Mouse (Mus musculus): ENCODE measurements around the gene Smco3.

Gene Smco3

DNA sequence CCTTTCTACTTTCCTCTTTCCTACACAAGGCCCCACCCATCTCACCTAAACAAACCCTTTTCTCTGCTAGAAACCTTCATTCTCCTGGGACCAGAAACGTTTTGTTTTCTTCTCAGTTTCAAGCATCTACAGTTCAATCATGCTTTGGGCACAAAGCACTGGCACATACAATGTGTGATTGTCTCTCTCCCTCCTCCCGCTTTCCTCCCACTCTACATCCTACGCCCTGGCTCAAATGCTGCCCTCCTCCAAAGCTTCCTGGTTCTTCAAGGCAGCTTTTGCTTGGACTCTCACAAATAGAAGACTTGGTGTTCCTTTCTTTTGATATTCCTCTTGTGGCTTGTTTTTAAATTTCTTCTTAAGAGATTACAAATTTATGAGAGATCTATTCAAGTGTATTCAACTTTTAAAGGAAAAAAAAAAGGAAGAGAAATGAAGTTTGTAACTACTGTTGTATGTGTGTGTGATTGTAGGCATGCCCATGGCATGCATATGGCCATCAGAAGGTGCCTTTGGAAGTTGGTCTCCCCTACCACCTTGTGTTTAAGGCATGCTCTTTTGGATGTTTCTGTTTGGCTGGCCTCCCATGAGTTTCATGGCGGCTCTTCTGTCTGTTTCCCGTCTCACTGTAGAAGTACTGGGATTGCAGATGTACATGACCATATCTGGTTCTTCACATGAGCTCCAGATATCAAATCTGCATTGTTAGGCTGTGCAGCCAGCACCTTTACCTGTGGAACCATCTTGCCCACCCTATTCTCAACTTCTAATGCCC lies 10.6 kb upstream of the Smco3 start:
- no peak for DNase-seq

GRCm38 (mm10) chr6:136844903-136845302 lies 9.7 kb upstream of the Smco3 start:
- no peak for DNase-seq

DNA sequence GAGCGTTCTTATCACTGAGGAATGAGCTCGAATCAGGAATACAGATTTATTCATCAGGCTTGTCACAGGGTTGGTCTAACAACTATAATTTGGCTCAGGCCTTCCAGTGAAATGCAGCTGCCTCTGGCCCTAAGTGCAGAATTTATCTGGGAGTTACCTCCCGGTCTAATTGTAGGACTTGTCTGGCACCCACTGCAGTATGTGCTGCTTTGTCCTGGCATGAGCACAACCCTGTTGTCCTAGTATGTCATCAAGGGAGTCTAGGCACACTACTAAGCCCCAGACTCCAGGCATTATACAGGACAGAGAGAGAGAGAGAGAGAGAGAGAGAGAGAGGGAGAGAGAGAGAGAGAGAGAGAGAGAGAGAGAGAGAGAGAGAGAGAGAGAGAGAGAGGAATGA lies 2.1 kb upstream of the Smco3 start:
- DNase-seq = no peak

- no peak for DNase-seq
These were observed 3.5 kb downstream of the Smco3 start for GRCm38 (mm10) chr6:136831712-136832111.

DNA sequence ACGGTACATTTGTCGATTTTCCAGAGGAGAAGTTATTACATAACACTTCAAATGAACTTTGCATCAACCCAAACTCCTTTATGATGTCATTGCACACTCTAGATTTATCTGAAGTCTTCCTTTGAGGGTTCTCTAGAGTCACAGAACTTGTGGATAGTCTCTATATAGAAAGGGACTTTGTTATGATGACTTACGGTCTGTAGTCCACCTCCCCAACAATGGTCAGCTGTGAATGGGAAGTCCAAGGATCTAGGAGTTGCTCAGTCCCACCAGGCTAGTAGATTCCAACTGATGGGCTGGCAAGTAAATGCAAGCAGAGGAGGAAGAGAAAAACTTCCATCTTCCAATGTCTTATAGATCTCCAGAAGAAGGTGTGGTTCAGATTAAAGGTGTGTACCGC lies 6.6 kb downstream of the Smco3 start:
- no peak for DNase-seq

DNA sequence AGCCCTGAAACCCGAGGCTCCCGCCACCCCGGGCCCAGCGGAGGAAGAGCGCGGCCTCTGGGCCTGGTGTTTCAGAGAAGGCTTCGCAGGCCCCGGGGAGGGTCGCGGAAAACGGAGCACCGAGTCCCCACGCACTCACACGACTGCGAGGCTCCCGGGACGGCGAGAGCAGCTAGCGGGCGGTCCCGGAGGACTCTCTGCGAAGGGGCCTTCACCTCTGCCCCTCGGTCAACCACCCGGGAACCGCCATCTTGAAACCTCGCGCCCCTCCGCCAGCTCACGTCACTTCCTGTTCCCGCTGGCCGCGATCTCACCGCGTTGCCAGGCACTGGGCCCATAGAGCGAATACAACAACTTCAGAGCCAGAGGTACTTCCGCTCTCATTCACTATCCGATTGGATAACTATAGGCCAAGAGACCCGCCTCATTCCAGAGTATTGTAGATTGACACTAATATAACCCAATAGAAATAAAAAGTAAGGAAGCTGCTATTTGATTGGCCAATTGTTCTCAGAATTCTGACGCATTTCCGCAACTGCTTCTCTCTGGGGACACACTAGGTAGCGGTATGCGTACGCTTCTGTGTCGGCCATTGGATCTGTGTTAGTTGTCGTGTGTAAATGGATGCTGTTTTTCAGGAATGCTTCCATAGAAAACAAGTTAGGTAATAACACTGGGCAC lies 7.2 kb downstream of the Smco3 start, which contains the start of gene Wbp11:
Gene Wbp11 (minus strand): TSS at position 353 of the 681 bp plus-strand sequence.
- DNase-seq = peak; percentile 96

DNA sequence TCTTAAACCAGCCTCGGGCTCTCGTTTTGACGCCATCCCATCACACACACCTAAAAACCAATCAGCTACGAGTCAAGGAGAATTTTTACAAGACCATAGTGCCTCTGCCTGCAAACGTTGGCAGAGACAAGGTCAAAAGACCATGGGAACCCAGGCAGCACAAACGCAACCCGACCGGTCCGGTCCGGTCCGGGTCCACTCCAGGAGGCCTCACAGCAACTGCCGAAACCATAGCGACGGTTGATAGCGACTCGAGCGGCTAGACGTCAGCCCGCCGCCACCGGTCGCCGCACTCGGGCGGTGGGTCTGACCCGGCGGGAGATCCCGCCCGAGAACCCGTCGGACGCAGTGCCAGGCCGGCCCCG lies 7.8 kb downstream of the Smco3 start, which contains the start of gene BC049715:
Gene BC049715 (plus strand): TSS at position 111 of the 365 bp plus-strand sequence.
- peak; percentile 19 for DNase-seq

DNA sequence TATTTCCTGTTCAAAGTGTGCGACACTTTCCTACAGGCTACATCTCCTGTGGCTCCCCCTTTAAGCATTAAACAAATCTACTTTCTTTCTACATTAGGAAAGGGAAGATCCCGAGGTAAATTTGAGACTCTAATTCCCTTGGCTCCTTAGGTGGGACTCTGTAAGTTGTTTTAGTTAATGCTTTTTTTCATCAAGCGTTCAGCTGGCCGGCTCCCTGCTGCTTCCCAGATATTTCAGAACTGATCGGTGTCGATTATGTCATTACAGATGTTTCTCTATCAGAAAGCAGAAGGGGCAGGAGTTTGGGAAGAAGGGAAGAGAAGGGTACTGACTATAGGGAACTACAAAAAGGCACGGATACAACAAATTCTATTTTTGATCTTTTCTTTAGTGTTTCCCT lies 8.1 kb downstream of the Smco3 start:
- DNase-seq = no peak

DNA sequence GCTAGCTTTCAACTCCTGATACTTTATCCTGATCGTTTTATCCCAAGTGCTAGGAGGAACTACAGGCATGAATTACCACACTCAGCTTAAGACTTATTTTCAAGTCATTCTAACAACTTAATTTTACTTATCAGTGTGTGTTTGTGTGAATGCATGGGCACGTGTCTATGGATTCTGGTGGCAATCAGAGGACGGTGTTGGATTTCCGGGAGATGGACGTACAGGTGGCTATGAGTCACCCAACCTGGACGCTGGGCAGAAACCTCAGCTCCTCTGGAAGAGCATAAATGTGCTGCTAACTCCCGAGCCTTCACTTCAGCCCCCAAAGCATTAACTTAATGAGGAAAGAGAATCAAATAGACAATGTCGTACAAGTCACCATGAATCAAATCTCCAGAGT lies 10.3 kb downstream of the Smco3 start:
- DNase-seq = no peak

GRCm38 (mm10) chr6:136821086-136821485 lies 14.2 kb downstream of the Smco3 start:
- DNase-seq = no peak

- DNase-seq = no peak
These were observed 14.9 kb downstream of the Smco3 start for GRCm38 (mm10) chr6:136820381-136820780.

- no peak for DNase-seq
These were observed 17.7 kb downstream of the Smco3 start for GRCm38 (mm10) chr6:136817549-136817948.

DNA sequence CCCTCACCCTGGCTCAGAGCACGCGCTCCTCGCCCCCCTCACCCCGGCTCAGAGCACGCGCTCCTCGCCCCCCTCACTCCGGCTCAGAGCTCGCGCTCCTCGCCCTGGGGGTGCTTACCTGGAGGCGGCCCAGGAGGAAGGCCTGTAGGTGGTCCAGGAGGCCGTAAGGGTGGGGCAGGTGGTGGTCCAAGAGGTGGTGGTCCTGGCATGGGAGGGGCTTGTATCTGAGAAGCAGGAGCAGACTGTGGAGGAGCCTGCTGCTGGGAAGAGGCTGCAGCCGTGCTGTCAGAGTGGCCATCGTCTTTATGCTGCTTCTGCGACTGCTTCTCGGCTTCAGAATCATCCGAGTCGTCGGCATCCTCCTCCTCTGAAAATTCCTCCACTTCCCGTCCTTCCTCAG lies 18.4 kb downstream of the Smco3 start:
- no peak for DNase-seq

- no peak for DNase-seq
These were observed 19.9 kb downstream of the Smco3 start for GRCm38 (mm10) chr6:136815381-136815780.

- DNase-seq = peak; percentile 36
These were observed 22.1 kb downstream of the Smco3 start for GRCm38 (mm10) chr6:136813117-136813516.

GRCm38 (mm10) chr6:136811196-136811595 lies 24.1 kb downstream of the Smco3 start:
- DNase-seq = no peak

DNA sequence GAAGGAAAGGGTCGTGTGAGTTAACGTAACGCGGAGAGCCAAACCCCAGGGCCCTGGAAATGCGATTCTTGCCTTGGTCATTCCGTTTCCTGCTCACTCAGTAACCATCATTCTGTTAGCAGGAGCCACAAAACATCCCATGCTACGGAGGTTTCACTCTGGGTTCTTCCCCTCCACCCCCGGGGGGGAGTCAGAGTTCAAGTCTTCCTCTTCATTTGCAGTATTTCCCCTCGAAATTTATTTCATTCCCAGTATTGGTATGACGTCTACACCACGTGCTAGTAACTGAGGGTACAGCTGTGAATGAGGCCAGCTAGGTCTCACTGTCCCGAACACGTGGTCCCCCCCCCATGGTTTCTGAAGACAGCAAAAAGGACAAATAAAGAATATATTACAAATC lies 25.6 kb downstream of the Smco3 start:
- DNase-seq = no peak

DNA sequence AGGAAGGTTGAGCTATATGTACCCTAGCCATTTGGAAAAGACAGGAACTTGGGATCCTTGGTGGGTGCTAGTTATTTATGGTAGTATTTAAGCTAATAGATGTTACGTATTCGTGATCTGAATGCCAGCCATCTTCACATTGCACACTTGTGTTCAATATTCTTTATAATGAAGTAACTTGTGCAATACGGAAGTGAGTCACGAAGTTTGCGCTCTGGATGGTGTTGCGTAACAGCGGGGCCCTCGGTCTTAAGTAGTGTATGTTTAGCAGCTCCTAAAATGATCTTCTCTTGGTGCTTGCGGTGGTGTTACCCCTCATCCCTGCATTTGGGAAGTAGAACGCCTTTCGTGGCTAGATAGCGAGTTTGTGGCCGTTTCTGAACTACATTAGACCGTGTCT lies 26.2 kb downstream of the Smco3 start:
- peak; percentile 73 for DNase-seq

DNA sequence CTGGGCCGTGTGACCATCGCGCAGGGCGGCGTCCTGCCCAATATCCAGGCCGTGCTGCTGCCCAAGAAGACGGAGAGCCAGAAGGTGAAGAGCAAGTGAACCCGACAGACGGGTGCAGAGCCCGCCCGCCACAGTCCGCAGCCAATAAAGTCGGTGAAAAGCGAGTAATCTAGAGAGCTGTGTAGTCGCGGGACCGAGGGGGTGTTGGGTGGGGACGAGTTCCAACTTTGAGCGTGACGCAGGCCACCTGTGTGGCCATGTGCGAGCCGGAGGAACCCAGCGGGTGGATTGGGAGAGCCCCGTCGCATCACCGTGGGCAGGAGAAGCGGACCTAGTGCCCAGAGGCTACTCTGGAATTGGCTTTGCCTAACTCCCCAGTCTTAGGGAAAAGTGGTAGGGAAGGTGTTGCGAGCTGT lies 26.6 kb downstream of the Smco3 start:
- DNase-seq = peak; percentile 34

DNA sequence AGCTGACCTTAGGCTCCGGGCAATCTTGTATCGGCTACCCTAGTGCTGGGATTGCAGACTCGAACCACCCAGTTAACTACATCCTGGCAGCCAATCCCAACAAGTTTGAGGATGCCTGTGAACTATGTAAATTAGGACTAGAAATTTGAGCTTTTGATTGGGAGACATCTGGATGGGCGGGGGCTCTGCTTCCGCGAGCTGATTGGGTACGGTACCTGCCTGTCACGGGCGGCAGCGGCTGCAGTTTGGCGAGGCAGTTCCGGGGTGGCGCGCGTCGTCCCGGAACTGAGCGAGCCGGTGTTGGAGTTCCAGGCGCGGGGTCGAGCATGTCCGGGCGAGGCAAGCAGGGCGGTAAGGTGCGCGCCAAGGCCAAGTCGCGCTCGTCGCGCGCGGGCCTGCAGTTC lies 27.2 kb downstream of the Smco3 start, which contains the start of gene H2afj:
Gene H2afj (plus strand): TSS at position 231 of the 404 bp plus-strand sequence.
- DNase-seq = peak; percentile 98

- no peak for DNase-seq
These were observed 27.7 kb downstream of the Smco3 start for GRCm38 (mm10) chr6:136807395-136808013.

DNA sequence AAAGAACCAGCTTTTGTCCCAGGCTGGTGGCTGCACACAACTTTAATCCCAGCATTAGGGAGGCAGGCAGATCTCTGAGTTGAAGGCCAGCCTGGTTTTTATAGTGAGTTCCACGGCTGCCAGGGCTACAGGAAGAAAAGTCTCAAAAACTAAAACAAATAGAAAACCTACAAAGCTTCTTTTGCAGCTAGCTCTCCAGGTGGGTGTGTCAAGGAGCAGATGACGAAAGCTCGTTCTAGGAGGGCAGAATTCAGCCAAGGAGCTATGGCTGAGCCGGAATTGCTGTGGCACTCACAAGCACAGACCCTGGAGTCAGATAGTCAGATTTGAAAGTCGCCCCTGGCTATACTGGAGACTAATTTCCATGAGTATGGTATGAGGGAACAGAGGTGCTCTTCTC lies 28.4 kb downstream of the Smco3 start:
- peak; percentile 49 for DNase-seq

- no peak for DNase-seq
These were observed 29.9 kb downstream of the Smco3 start for GRCm38 (mm10) chr6:136805409-136805775.
